Mouse (Mus musculus): Measurements from ENCODE around the gene Ltb4r1.

Gene Ltb4r1

DNA sequence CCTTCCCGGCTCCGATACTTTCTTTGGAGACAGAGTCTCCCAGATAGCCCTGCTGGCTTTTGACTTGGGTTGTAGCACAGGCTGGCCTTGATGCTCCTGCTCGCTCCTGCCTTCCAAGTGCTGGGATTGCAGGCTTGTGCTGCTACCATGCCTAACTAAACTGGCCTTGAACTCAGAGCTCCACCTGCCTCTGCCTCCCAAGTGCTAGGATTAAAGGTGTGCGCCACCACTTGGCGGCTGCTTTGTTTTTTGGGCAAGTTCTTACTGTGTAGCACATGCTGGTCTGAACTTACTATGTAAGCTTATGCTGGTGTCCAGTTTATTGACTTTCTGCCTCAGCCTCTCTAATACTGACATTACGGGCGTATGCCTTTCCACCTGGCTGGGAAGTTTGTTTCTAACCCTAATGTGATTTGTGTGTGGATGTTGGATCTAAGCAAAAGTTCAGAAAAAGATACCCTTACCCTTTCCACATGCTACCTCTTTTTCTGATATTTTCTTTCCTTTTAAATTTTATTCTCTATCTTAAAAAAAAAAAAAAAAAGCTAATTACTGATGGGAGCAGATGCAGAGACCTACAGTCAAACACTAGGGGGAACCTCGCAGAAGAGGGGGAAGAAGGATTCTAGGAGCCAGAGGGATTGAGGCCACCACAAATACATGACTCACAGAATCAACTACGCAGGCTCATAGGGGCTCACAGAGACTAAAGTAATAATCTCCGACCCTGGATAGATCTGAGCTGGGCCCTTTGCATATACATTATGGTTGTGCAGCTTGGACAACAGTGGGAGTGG lies 18.5 kb upstream of the Ltb4r1 start:
- no peak for DNase-seq (ENCODE audit: low spot score)

DNA sequence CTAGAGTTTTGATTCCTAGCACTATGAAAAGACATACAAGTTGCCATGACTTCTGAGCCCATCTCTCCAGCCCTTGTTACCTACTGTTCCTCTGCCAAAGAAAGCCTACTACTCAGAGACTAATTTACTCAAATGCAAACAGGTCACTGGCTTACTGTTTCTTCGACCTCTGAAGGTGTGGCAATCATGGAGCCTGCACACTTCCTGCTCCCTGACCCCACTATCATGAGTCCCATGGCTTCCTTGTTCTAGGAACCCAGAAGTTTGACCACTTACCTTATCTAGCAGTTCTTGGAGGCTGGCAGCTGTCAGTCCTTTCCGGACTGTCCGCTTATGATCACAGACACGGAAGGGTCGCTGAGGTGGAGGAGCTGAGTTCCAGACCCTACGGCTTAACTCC lies 8.2 kb upstream of the Ltb4r1 start:
- no peak for DNase-seq (ENCODE audit: low spot score)

DNA sequence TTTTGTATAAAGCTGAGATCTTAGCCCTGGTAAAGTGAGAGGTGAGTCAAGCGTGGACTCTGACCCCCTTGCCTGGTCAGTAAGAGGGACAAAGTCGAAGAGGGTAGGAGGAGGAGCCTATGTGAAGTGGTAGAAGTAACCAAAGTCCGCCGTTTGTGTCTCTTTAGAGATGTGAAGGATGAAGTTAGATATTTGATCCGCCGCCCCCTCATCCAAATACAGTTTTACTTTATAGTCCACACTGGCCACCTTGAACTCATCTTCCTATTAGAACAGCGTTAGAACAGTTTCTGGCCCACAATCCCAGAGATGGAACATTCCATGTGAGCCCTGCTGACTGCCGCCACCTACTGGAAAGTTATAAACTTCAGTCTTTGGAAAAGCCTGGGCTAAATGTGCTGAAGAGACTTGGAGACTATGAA lies 7.4 kb upstream of the Ltb4r1 start, which contains the start of gene Cideb:
Cideb (minus strand) TSS at position 96 of the 422 bp plus-strand sequence.
- DNase-seq (ENCODE audit: low spot score) = no peak

DNA sequence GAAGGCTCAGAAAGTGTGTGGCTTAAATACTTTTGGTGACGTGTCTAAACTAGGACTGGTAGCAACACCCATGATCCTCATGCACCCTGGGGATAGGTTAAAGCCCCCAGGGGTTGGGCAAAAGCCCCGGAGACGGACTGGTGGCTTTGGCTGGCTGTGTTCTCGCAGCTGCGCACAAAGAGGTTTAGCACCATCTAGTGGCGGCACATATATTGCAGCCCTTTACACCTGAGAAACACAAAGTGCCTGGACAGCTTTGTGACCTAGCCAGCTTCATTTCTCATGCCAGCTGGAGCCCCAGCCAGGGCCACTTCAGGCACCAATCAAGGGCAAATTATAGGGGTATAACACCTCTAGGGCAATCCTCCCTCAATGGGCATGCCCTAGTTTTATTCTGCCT lies 5.6 kb upstream of the Ltb4r1 start:
- DNase-seq (ENCODE audit: low spot score) = peak; percentile 77

DNA sequence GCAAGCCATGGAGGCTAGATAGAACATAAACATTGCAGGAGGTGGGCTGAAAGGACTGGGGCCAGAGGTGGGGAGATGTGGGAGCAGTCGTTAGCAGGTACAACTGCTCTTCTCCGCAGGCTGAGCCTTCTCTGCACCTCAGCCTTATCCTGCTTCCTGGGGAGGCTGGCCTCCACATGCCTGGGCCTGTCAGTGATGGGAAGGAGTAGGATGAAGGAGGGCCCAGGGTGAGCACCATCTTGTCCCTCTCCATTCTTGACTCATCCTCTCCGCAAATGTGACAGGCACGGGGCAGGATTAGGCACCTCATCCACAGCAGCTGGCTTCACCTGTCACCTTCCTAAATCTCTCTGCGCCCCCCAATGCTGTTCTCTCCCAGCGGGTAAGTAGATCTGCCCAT lies 4.6 kb upstream of the Ltb4r1 start, which contains the start of gene Ltb4r2:
Ltb4r2 (plus strand) TSS at position 266 of the 400 bp plus-strand sequence.
- DNase-seq (ENCODE audit: low spot score) = no peak

DNA sequence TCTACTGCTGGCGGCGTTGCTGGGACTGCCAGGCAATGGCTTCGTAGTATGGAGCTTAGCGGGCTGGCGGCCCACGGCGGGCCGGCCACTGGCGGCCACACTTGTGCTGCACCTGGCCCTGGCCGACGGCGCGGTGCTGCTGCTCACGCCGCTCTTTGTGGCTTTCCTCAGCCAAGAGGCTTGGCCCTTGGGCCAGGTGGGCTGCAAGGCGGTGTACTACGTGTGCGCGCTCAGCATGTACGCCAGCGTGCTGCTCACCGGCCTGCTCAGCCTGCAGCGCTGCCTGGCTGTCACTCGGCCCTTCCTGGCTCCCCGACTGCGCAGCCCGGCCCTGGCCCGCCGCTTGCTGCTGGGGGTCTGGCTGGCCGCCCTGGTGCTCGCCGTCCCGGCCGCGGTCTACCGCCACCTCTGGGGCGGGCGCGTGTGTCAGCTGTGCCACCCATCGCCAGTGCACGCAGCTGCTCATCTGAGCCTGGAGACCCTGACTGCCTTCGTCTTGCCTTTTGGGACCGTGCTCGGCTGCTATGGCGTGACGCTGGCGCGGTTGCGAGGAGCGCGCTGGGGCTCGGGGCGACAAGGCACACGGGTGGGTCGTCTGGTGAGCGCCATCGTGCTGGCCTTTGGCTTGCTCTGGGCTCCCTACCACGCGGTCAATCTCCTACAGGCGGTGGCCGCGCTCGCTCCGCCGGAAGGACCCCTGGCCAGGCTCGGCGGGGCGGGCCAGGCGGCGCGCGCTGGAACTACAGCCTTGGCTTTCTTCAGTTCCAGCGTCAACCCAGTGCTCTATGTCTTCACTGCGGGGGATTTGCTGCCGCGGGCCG lies 3.6 kb upstream of the Ltb4r1 start:
- peak; percentile 43 for DNase-seq (ENCODE audit: low spot score)

DNA sequence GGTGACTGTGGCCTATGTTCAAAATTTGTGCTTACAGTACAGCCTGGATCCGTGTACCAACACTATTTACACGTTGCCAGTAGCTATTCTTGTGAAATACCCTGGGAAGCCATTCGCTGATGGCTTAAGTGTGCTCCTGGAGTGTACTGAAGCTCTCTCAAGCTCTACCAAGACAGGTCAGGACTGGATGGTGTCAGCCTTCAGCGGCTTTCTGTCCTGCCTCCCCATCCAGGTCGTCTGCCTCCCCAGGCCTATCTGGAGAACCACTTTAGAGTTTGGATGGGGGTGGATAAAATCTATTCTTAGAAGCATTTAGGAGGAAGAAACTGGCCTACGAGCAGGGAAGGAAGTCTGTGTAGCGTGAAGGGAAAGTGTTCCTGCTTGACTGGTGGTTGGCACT lies 2.6 kb upstream of the Ltb4r1 start:
- DNase-seq (ENCODE audit: low spot score) = no peak

DNA sequence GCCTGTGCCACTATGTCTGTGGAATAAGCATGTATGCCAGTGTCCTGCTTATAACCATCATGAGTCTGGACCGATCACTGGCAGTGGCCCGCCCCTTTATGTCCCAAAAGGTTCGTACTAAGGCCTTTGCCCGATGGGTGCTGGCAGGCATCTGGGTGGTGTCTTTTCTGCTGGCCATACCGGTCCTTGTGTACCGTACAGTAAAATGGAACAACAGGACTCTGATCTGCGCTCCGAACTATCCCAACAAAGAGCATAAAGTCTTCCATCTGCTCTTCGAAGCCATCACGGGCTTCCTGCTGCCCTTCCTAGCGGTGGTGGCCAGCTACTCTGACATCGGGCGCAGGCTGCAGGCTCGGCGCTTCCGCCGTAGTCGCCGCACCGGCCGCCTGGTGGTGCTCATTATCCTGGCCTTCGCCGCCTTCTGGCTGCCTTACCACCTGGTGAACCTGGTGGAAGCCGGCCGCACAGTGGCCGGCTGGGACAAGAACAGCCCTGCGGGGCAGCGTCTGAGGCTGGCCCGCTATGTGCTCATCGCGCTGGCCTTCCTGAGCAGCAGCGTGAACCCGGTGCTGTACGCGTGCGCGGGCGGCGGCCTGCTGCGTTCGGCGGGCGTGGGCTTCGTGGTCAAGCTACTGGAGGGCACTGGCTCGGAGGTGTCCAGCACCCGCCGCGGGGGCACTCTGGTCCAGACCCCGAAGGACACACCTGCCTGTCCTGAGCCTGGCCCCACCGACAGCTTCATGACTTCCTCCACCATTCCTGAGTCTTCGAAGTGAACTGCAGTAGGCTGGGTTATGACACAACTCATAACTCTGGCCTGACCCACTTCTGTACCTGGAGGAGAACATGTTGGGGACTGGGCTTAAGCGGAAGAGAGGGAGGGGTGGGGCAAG lies 2.0 kb downstream of the Ltb4r1 start:
- no peak for DNase-seq (ENCODE audit: low spot score)

DNA sequence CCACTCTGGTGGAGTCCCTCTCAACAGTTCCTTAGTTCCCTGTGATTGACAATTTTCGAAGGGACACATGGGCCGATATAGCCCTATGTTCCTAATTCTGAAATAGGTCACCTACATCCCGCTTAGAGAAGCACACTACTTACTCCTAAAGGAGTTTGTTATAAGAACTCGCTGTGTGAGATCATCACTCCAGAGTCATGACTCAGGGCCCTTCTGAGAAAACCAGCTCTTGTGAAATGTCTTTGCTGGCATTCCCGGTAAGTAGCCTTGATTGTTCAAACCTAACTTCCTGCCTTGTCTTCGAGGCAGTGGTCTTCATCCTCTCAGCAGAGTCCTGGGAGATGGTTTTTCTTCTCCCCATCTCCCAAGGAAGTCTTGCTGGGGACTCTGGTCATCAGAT lies 2.8 kb downstream of the Ltb4r1 start:
- no peak for DNase-seq (ENCODE audit: low spot score)

DNA sequence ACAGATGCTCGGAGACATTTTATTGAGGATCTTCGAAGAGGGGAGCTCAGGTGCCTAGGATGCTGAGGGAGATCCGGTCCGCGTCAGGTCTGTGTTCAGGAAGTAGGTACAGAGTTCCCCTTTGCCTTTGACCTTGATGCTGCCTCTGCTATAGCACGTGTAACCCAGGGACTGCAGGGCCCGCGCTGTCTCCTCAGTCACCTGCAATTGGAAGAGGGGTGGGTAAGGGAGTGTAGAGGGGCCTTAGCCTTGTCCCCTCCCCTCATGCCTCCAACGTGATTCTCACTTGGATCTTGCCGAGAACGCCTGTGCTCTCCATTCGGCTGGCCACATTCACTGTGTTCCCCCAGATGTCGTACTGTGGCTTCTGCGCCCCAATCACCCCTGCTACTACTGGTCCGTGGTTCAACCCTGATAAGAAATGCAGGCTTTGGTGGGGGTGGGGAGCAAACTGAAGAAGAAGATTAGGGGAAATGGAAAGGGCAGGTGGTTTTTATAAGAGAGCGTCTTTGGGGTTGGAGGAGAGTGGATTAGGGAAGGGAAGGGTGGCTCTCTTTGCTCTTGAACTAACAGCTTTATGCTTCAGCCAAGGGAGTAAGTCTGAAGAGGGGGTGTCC lies 3.4 kb downstream of the Ltb4r1 start:
- no peak for DNase-seq (ENCODE audit: low spot score)

DNA sequence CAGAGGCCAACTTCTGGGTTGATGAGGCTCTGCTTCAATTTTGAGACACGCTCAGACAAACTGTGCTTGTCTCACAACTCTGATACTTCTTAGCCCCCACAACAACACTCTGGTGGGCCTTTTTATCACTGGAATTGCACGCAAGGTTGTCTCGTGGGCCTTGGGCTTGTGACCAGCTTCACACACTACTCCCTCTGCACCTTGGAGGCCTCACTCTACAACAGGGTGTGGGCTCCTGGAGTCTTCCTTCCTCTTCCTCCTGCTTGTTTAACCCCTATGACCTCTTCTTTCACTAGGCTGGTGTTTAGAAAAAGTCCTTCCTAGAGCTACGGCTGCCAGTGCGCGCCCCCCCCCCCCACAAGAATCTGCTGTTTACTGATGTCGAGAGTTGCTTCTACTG lies 10.9 kb downstream of the Ltb4r1 start:
- DNase-seq (ENCODE audit: low spot score) = no peak

DNA sequence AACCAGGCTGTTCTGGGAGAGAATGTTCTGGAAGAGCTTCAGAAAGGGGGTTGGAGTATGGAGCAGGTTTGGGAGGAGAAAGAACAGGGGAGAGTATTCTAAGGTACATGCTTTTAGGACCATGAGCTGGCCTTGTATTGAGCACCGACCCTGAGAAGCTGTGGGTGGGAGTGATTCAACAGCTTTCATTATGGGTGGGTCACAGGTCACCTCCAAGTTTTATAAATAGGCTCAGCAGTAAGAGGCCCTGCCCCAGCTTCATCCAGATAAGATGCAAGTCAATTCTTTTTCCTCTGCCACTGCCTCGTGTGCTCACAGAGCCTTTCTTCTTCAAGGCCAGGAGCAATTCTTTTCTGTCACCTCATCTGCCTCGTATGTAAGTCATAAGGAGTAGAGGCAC lies 11.4 kb downstream of the Ltb4r1 start:
- no peak for DNase-seq (ENCODE audit: low spot score)

DNA sequence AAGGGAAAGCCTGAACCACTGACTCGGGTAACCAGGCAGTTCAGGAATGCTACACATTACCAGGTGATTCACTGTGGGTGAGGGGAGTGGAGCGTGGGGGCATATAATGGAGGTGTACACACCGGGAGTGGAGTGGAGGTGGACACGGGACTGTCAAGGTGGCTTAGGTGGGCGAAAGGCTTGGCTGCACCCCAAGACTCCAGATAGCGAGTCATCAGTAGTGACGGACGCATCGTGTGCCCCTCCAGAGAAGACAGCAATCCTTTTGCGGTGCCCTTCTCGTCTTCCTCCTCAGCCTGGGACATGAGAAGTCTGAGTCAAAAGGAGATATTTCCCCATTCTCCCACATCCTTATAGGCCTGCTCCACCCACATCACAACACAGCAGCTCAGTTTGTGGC lies 12.0 kb downstream of the Ltb4r1 start:
- no peak for DNase-seq (ENCODE audit: low spot score)

DNA sequence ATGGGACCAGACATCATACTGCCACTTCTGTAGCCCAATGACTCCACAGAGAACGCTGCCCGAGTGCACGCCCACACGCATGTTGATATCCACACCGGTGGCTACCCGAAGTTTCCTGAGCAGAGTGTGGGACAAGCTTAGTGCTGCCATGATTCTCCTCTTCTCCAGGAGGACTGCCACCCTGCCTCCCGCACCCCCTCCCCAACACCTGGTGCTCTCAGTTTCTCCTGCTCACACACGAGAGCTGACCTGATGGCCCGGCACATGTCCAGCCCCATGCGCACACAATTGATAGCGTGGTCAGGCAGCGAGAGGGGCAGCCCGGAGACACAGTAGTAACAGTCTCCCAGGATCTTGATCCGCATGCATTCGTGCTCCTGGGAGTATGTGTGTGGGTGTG lies 12.9 kb downstream of the Ltb4r1 start:
- no peak for DNase-seq (ENCODE audit: low spot score)

DNA sequence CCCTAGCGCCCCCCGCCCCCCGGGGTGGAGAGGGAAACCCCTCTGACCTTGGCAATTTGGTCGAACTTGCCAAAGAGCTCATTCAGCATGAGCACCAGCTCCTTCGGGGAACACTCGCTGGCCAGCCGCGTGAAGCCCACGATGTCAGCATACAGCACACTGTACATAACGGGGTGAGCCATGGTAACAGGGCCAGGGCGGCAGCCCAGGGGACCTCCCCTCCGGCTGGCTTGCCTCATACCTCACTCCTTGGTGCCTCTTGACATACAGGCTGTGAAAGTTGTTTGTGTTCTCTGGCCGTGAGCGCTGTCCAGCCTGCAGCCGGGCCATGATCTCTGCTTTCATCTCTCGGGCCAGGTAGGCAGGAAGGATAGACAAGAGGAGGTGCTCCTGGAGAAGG lies 13.9 kb downstream of the Ltb4r1 start:
- peak; percentile 3 for DNase-seq (ENCODE audit: low spot score)

DNA sequence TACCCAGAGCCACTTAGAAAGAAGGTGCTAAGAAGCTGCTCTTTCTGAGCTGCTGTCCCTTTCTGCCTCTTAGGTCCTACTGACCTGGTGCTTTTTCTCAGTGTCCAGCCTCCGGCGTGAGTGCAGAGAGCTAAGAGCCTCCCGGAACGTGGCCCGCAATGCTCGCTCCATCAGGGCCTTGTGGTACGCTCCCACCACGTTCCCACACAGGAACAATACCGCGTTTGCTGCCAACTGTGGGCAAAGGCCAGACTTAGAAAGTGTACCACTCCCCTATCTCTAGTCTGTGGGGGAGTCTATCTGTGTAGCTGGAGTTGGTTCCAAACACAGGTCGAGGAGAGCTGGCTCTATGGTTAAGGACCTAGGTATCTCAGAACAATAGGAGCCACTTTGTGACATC lies 15.0 kb downstream of the Ltb4r1 start:
- DNase-seq (ENCODE audit: low spot score) = peak; percentile 5

DNA sequence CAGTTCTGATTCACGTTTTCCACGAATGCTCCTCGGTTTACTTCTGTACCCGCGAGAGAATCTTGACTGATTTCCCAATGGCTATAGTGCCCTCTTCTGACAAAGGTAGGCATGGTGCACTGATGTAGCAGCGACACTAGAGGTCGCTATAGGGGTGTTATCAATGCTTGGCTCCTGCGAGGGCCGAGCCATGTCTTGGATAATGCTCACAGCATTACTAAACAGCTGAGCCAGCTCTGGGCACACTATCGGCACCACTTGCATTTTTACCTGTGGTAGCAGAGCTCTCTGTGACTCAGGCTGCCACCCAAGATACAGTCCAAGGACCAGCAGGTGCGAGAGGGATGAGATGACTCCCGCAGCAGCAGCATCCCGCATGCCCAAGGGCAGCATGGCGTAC lies 15.5 kb downstream of the Ltb4r1 start:
- DNase-seq (ENCODE audit: low spot score) = peak; percentile 62

DNA sequence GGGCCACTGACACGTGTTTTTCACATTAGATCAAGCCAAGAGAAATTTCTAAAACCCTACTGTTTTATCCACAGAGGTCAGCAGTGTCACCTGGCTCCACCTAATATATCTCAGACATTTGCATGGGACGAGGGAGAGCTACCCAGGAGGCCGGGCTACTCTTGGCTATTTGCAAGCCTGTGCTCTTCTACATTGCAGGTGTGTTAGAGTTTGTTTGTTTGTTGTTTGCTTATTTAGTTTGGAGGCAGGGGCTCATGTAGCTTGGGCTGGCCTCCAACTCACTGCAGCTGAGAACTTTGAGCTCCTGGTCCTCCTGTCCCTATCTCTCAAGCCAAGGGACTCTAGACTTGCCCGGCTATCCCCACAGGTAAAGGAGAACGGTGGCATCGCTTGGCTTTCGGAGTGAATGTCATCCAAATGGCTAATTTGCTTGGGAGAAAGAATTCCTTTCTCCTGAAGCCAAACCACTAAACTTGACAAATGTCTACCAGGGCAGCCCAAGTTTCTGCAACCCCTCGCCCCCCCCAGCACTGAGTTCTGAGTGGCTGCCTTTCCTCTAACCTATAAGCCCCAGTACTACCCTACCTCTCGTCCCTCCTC lies 16.7 kb downstream of the Ltb4r1 start:
- DNase-seq (ENCODE audit: low spot score) = peak; percentile 2

DNA sequence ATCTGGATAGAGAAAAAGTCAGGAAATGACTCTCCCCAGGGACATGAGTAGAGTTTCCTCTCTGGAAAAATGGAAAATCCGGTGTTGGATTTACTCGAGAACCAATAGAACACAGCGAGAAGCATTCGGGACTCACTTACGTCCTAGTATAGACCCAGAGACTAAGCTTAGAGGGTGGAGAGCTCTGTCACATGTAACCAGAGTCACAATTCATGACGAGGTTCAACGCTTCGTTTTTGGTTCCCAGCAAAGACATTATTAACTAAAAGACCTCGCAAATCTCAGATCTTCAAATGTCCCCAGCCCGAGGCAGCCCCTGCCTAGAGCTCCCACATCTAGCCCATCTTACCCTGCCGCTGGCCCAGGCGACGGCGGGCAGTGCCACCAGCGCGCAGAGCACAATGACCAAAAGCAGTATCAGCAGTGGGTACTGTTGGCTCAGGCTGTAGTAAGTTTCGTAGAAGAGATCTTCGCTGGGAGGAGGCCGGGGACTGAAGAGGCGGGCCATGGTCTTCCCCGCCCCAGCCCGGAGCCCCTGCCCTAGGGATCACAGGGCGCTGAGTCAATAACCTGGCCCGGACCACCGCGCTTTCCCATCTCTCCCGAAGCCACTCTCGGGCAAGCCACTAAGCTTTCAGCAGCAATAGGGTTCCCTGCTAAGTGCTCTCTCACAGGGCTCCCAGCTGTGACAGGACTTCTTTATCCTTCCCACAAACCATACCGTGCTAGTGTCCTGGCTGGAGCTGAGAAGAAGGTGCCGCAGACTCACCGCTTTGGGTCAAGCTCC lies 17.6 kb downstream of the Ltb4r1 start:
- peak; percentile 5 for DNase-seq (ENCODE audit: low spot score)

DNA sequence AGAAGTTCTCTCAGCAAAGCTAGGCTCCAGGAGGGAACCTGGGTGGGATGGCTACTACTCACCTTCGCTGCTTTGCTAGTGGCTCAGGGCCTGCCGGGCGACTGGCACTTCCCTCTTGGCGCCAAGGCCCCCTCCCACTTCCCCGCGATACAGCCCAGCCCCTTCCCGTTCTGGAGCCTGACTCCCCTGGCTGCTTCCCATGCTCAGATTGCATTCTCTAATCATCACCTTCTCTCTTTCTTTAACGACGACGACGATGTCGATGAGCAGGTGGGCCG lies 18.1 kb downstream of the Ltb4r1 start, which contains the start of gene Adcy4:
Adcy4 (minus strand) TSS at position 138 of the 278 bp plus-strand sequence.
- peak; percentile 4 for DNase-seq (ENCODE audit: low spot score)

DNA sequence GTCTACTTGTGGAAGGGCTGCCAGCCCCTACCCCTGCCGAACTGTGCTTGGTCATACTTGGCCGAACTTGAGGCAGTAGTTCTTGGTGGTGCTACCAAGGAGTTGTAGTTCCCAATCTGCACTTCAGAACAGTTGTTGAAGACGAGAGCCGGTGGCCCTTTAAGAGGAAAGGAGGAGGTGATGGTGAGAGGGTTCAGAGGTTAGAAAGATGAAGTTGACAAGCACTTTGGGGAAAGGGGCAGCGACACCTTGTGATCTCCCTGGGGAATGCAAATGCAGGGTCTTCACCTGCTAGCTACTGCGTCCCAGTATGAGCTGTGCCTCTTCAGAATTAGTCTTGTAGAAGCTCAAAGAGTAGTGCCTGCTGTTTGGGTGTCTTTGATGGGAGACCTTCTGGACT lies 19.4 kb downstream of the Ltb4r1 start:
- DNase-seq (ENCODE audit: low spot score) = peak; percentile 2
